Mouse (Mus musculus): Measurements from ENCODE around the gene Ecpas. TPM values are rescaled to one million over a fixed set of nuclear protein-coding genes. Genes with fewer than 3 reads are reported as not detected.
A peak's percentile ranks its signal among the peaks of the same experiment; 100 is the strongest.

Ecpas gene
- polyA plus RNA-seq, 1 experiment = 16.3 TPM

DNA sequence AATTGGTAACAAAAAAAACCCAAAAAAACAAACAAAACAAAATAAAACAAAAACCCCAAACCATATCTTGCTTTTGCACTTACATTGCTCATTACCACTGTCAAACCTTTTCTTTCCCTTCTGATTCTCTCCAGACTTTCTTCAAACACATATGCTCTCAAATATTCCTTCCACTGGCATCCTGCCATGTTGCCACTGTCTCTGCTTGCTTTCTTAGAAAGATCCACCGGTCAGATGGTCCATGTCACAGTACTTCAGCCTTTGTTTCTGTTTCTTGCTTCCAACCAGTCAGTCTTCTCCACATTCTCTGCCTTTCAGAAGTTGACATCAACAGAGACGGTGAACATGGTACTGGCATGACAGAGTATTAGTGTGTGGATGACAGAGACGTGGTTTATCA, 125.9 kb downstream of the Ecpas start:
- Histone ChIP-seq H3K36me3 (ENCODE audit: control insufficient read depth, insufficient read depth) (no peaks in the 10 kb centered on the region), H3K4me3 (ENCODE audit: insufficient read depth, poor library complexity, severe bottlenecking) (no peak overlapping the region), H3K27me3 (ENCODE audit: control insufficient read depth, insufficient read depth, insufficient read length) (no peaks in the 10 kb centered on the region), H3K79me2 (ENCODE audit: control insufficient read depth, insufficient read depth) (no peaks in the 10 kb centered on the region), H3K79me3 (ENCODE audit: low read depth) (no peaks in the 10 kb centered on the region), H3ac (ENCODE audit: control insufficient read depth, insufficient read length, low read depth) (no peak overlapping the region)
- TF ChIP-seq CTCF (IDR thresholded peaks at IDR 0.05; ENCODE audit: control insufficient read depth, insufficient read depth, insufficient read length) = no peak
- TF ChIP-seq USF1 (IDR thresholded peaks at IDR 0.05; ENCODE audit: low read depth) = no peak
- no peak for TF ChIP-seq FOSL1 (IDR thresholded peaks at IDR 0.05; ENCODE audit: insufficient read depth, low read length, poor library complexity, severe bottlenecking)
- TF ChIP-seq MYOD1 (IDR thresholded peaks at IDR 0.05; ENCODE audit: control insufficient read depth, insufficient read length, low read depth) = no peak
- no peak for TF ChIP-seq CEBPB (IDR thresholded peaks at IDR 0.05; ENCODE audit: low read depth)
- TF ChIP-seq MYOG (IDR thresholded peaks at IDR 0.05; ENCODE audit: control insufficient read depth, extremely low read depth, insufficient read length) = no peak
- TF ChIP-seq MAX (IDR thresholded peaks at IDR 0.05) = no peak

GRCm38 (mm10) chr4:58763417-58763816, 149.1 kb downstream of the Ecpas start:
- Histone ChIP-seq H3K36me3 (ENCODE audit: control insufficient read depth, insufficient read depth) (no peaks in the 10 kb centered on the region), H3ac (ENCODE audit: control insufficient read depth, insufficient read length, low read depth) (no peak overlapping the region)
- TF ChIP-seq MYOD1 (IDR thresholded peaks at IDR 0.05; ENCODE audit: control insufficient read depth, insufficient read length, low read depth) (no peak), MYOG (IDR thresholded peaks at IDR 0.05; ENCODE audit: control insufficient read depth, extremely low read depth, insufficient read length) (no peak), FOSL1 (IDR thresholded peaks at IDR 0.05; ENCODE audit: insufficient read depth, low read length, poor library complexity, severe bottlenecking) (no peak), CTCF (IDR thresholded peaks at IDR 0.05; ENCODE audit: control insufficient read depth, insufficient read depth, insufficient read length) (no peak), CEBPB (IDR thresholded peaks at IDR 0.05; ENCODE audit: low read depth) (no peak), USF1 (IDR thresholded peaks at IDR 0.05; ENCODE audit: low read depth) (no peak), MAX (IDR thresholded peaks at IDR 0.05) (no peak)

GRCm38 (mm10) chr4:58749510-58749909, 163.0 kb downstream of the Ecpas start:
- Histone ChIP-seq H3K36me3 (ENCODE audit: control insufficient read depth, insufficient read depth) (no peaks in the 10 kb centered on the region), H3K79me3 (ENCODE audit: low read depth) (no peaks in the 10 kb centered on the region), H3K27me3 (ENCODE audit: control insufficient read depth, insufficient read depth, insufficient read length) (no peaks in the 10 kb centered on the region), H3ac (ENCODE audit: control insufficient read depth, insufficient read length, low read depth) (no peak overlapping the region), H3K79me2 (ENCODE audit: control insufficient read depth, insufficient read depth) (no peaks in the 10 kb centered on the region), H3K4me3 (ENCODE audit: insufficient read depth, poor library complexity, severe bottlenecking) (no peak overlapping the region)
- TF ChIP-seq USF1 (IDR thresholded peaks at IDR 0.05; ENCODE audit: low read depth) (no peak), FOSL1 (IDR thresholded peaks at IDR 0.05; ENCODE audit: insufficient read depth, low read length, poor library complexity, severe bottlenecking) (no peak), CEBPB (IDR thresholded peaks at IDR 0.05; ENCODE audit: low read depth) (no peak)

More at GRCm38 (mm10) chr4:58763417-58763816, 149.1 kb downstream of the Ecpas start:
- H3K4me3 ChIP-seq (ENCODE audit: insufficient read depth, poor library complexity, severe bottlenecking) = no peak overlapping the region
- no peaks in the 10 kb centered on the region for H3K79me2 ChIP-seq (ENCODE audit: control insufficient read depth, insufficient read depth)
- no peaks in the 10 kb centered on the region for H3K27me3 ChIP-seq (ENCODE audit: control insufficient read depth, insufficient read depth, insufficient read length)
- H3K79me3 ChIP-seq (ENCODE audit: low read depth) = no peaks in the 10 kb centered on the region

DNA sequence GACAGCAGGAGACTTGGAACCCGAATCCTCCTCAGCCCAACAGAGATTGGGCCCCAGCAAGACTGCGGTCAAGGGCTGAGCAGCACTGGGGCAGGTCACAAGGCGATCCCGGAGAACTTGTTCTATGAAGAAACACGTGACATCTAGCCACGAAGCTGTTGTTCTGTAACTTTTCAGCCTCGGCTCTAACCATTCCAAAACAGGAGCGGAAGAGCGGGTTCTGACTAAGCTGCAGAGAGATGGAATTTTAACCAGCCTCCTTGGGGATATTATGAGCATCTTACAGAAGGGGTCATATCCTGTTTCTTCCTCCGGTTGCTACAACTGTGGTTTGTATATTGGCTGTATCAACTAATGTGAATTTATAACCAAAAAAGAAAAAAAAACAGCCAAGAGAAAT, 163.4 kb downstream of the Ecpas start:
- Histone ChIP-seq H3K27me3 (ENCODE audit: control insufficient read depth, insufficient read depth, insufficient read length) (no peaks in the 10 kb centered on the region), H3K79me3 (ENCODE audit: low read depth) (no peaks in the 10 kb centered on the region), H3K4me3 (ENCODE audit: insufficient read depth, poor library complexity, severe bottlenecking) (no peak overlapping the region), H3ac (ENCODE audit: control insufficient read depth, insufficient read length, low read depth) (no peak overlapping the region), H3K36me3 (ENCODE audit: control insufficient read depth, insufficient read depth) (no peaks in the 10 kb centered on the region), H3K79me2 (ENCODE audit: control insufficient read depth, insufficient read depth) (no peaks in the 10 kb centered on the region)
- TF ChIP-seq USF1 (IDR thresholded peaks at IDR 0.05; ENCODE audit: low read depth) (peak; percentile 23), MAX (IDR thresholded peaks at IDR 0.05) (no peak)

Other genes with a start within 250 kb of the Ecpas start
- 0.04 TPM for gene Olfr267, start 125.0 kb downstream of the Ecpas start, polyA plus RNA-seq (2012; fragmentation: generic; extraction: Trizol)
- 0.01 TPM for gene Zkscan16, start 30.9 kb upstream of the Ecpas start, polyA plus RNA-seq (2012; fragmentation: generic; extraction: Trizol)
- gene Ptgr1, start 74.4 kb upstream of the Ecpas start, polyA plus RNA-seq (2012; fragmentation: generic; extraction: Trizol) = 39.6 TPM
- gene Dnajc25, start 82.3 kb upstream of the Ecpas start, polyA plus RNA-seq (2012; fragmentation: generic; extraction: Trizol) = 7.4 TPM
- gene Gm20503, start 90.5 kb upstream of the Ecpas start, polyA plus RNA-seq (2012; fragmentation: generic; extraction: Trizol) = not detected
- gene Gng10, start 122.3 kb upstream of the Ecpas start, polyA plus RNA-seq (2012; fragmentation: generic; extraction: Trizol) = 102 TPM
- not detected for gene AI481877, start 226.2 kb upstream of the Ecpas start, polyA plus RNA-seq (2012; fragmentation: generic; extraction: Trizol)

Data from C2C12 (cell line).